Mouse (Mus musculus): ENCODE data around the gene Psmd5.
A peak's percentile ranks its signal among the peaks of the same experiment; 100 is the strongest.

Psmd5 gene

GRCm38 (mm10) chr2:34874816-34875345 is at the start of gene Psmd5:
Gene Psmd5, minus strand, starts transcription at chr2:34874968.
- DNase-seq (ENCODE audit: extremely low read depth, low read depth, low spot score), result no peak

GRCm38 (mm10) chr2:34922729-34923128 is 48.0 kb upstream of the Psmd5 start:
- no peak for DNase-seq (ENCODE audit: extremely low read depth, low read depth, low spot score)

- no peak for DNase-seq (ENCODE audit: extremely low read depth, low read depth, low spot score)
These were observed 45.4 kb upstream of the Psmd5 start for GRCm38 (mm10) chr2:34920144-34920543.

GRCm38 (mm10) chr2:34915103-34915502 is 40.3 kb upstream of the Psmd5 start:
- DNase-seq (ENCODE audit: extremely low read depth, low read depth, low spot score), result no peak

GRCm38 (mm10) chr2:34914823-34915082 is 40.0 kb upstream of the Psmd5 start:
- DNase-seq (ENCODE audit: extremely low read depth, low read depth, low spot score), result no peak

- DNase-seq (ENCODE audit: extremely low read depth, low read depth, low spot score), result no peak
These were observed 39.5 kb upstream of the Psmd5 start for GRCm38 (mm10) chr2:34914069-34914822.

GRCm38 (mm10) chr2:34913218-34914068 is 38.7 kb upstream of the Psmd5 start, which contains the start of gene Phf19:
Gene Phf19, minus strand, starts transcription at chr2:34914026.
- DNase-seq (ENCODE audit: extremely low read depth, low read depth, low spot score), result no peak

- no peak for DNase-seq (ENCODE audit: extremely low read depth, low read depth, low spot score)
These were observed 37.8 kb upstream of the Psmd5 start for GRCm38 (mm10) chr2:34912613-34913012.

- no peak for DNase-seq (ENCODE audit: extremely low read depth, low read depth, low spot score)
These were observed 37.1 kb upstream of the Psmd5 start for GRCm38 (mm10) chr2:34911871-34912270.

- no peak for DNase-seq (ENCODE audit: extremely low read depth, low read depth, low spot score)
These were observed 35.0 kb upstream of the Psmd5 start for GRCm38 (mm10) chr2:34909719-34910118.

- DNase-seq (ENCODE audit: extremely low read depth, low read depth, low spot score), result no peak
These were observed 32.3 kb upstream of the Psmd5 start for GRCm38 (mm10) chr2:34906861-34907604.

GRCm38 (mm10) chr2:34906426-34906825 is 31.7 kb upstream of the Psmd5 start:
- DNase-seq (ENCODE audit: extremely low read depth, low read depth, low spot score), result no peak

GRCm38 (mm10) chr2:34904849-34905542 is 30.2 kb upstream of the Psmd5 start:
- DNase-seq (ENCODE audit: extremely low read depth, low read depth, low spot score), result peak; percentile 99

- no peak for DNase-seq (ENCODE audit: extremely low read depth, low read depth, low spot score)
These were observed 29.1 kb upstream of the Psmd5 start for GRCm38 (mm10) chr2:34903652-34904405.

GRCm38 (mm10) chr2:34903191-34903590 is 28.4 kb upstream of the Psmd5 start:
- no peak for DNase-seq (ENCODE audit: extremely low read depth, low read depth, low spot score)

- peak; percentile 36 for DNase-seq (ENCODE audit: extremely low read depth, low read depth, low spot score)
These were observed 28.0 kb upstream of the Psmd5 start for GRCm38 (mm10) chr2:34902731-34903130.

- DNase-seq (ENCODE audit: extremely low read depth, low read depth, low spot score), result no peak
These were observed 27.0 kb upstream of the Psmd5 start for GRCm38 (mm10) chr2:34901726-34902125.

GRCm38 (mm10) chr2:34900412-34900811 is 25.6 kb upstream of the Psmd5 start:
- peak; percentile 52 for DNase-seq (ENCODE audit: extremely low read depth, low read depth, low spot score)

GRCm38 (mm10) chr2:34899682-34900081 is 24.9 kb upstream of the Psmd5 start:
- peak; percentile 49 for DNase-seq (ENCODE audit: extremely low read depth, low read depth, low spot score)

- DNase-seq (ENCODE audit: extremely low read depth, low read depth, low spot score), result no peak
These were observed 23.1 kb upstream of the Psmd5 start for GRCm38 (mm10) chr2:34897820-34898219.

Data from fat pad, adult 2 months (tissue).